Mouse (Mus musculus) myocyte (in vitro differentiated cells): ENCODE measurements around the gene Strip1. TPM values are rescaled to one million over a fixed set of nuclear protein-coding genes. Genes with fewer than 3 reads are reported as not detected.

Experiments
- H3K27me3 ChIP-seq: one replicate; pipeline ENCODE4 v1.6.1; 2011; ENCODE audit not compliant: control insufficient read depth, insufficient read depth, insufficient read length
- H3K36me3 ChIP-seq: one replicate; pipeline ENCODE4 v1.6.1; 2011; ENCODE audit not compliant: control insufficient read depth, insufficient read depth
- H3K4me2 ChIP-seq: one replicate; pipeline ENCODE4 v1.6.1; 2011; ENCODE audit warnings: low read depth, control low read depth
- H3K4me3 ChIP-seq: one replicate; pipeline ENCODE4 v1.5.1; 2011; ENCODE audit warnings: mild to moderate bottlenecking, control low read depth, moderate library complexity
- H3K79me2 ChIP-seq: one replicate; pipeline ENCODE4 v1.6.1; 2011; ENCODE audit not compliant: control insufficient read depth, insufficient read depth
- H3ac ChIP-seq: one replicate; pipeline ENCODE4 v1.6.1; 2011; ENCODE audit not compliant: control insufficient read depth, insufficient read length
- CEBPB ChIP-seq: IDR thresholded peaks from 2 replicates; pipeline ENCODE4 v1.6.1; 2011; ENCODE audit warnings: mild to moderate bottlenecking, moderate library complexity; ENCODE audit not compliant: poor library complexity, insufficient read depth, severe bottlenecking
- E2F4 ChIP-seq: IDR thresholded peaks from one replicate; pipeline ENCODE4 v1.6.1; 2011; ENCODE audit warnings: mild to moderate bottlenecking, control low read depth, moderate library complexity; ENCODE audit not compliant: insufficient read depth
- MAX ChIP-seq: IDR thresholded peaks from one replicate; pipeline ENCODE4 v1.6.1; 2011; ENCODE audit warnings: low read depth, mild to moderate bottlenecking, control low read depth
- MYOD1 ChIP-seq, 3 experiments: IDR thresholded peaks; one replicate each; pipeline ENCODE4 v1.6.1; 2011; ENCODE audit warnings: control low read depth in 2 of 3, low read depth in 2 of 3, mild to moderate bottlenecking in 2 of 3, moderate library complexity in 1 of 3; ENCODE audit not compliant: insufficient read length in 2 of 3, control insufficient read depth in 1 of 3
- MYOG ChIP-seq, 3 experiments: IDR thresholded peaks; one replicate each; pipeline ENCODE4 v1.6.1; 2011; ENCODE audit warnings: control low read depth in 2 of 3, low read depth in 2 of 3, mild to moderate bottlenecking in 2 of 3; ENCODE audit not compliant: insufficient read length in 2 of 3, control insufficient read depth in 1 of 3, insufficient read depth in 1 of 3
- POLR2A ChIP-seq: IDR thresholded peaks from one replicate; pipeline ENCODE4 v1.6.1; 2011; ENCODE audit warnings: low read depth, mild to moderate bottlenecking, control low read depth, moderate library complexity; ENCODE audit not compliant: insufficient read length
- POLR2AphosphoS2 ChIP-seq: IDR thresholded peaks from one replicate; pipeline ENCODE4 v1.6.1; 2011; ENCODE audit warnings: low read depth, control low read depth; ENCODE audit not compliant: insufficient read length
- REST ChIP-seq: IDR thresholded peaks from one replicate; pipeline ENCODE4 v1.6.1; 2011; ENCODE audit warnings: mild to moderate bottlenecking, control low read depth, moderate library complexity; ENCODE audit not compliant: insufficient read depth, insufficient read length
- SRF ChIP-seq: IDR thresholded peaks from one replicate; pipeline ENCODE4 v1.6.1; 2011; ENCODE audit warnings: low read depth; ENCODE audit not compliant: control insufficient read depth, insufficient read length
- TCF12 ChIP-seq: IDR thresholded peaks from one replicate; pipeline ENCODE4 v1.6.1; 2011; ENCODE audit warnings: mild to moderate bottlenecking, control low read depth; ENCODE audit not compliant: poor library complexity, insufficient read depth, severe bottlenecking
- TCF3 ChIP-seq: IDR thresholded peaks from one replicate; pipeline ENCODE4 v1.6.1; 2011; ENCODE audit warnings: low read depth, control low read depth; ENCODE audit not compliant: insufficient read length
- USF1 ChIP-seq: IDR thresholded peaks from one replicate; pipeline ENCODE4 v1.6.1; 2011; ENCODE audit warnings: low read depth, mild to moderate bottlenecking, control low read depth, moderate library complexity
- polyA plus RNA-seq: library from polyadenylated mRNA; unstranded; fragments of >200 nt; fragmentation: generic; extraction: Trizol; gene quantifications from one replicate; pipeline ENCODE4 v1.2.1, GENCODE M21; 2012; ENCODE audit warnings: missing spikeins

Strip1 gene
- polyA plus RNA-seq: 46.6 TPM

DNA sequence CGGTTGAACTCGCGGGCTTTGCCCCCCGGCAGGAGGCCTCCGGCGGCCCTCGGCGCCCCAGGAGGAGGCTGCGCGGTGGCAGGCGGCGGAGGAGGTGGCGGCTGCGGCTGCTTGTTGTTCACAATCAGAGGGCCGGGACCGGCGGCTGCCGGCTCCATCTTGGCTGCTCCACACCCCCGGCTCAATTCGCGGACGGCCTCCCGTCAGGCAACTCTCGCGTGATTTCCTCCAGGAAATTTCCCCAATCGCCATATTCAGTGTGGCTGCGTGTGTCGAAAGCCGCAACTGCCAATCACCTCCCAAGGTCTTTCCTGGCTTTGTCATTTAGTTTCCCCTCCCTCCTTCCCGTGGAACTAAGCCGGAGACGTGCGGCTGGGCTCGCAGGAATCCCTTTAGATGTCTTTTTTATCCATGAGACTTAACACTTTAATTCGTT is at the start of gene Strip1:
TSS of gene Strip1 (minus strand) at position 172 of the 436 bp plus-strand sequence.
- Histone ChIP-seq H3K4me2 (peak within 1 kb of the TSS; percentile 86), H3ac (peak within 1 kb of the TSS; percentile 87), H3K36me3 (peaks cover 21% of the 10 kb centered on the region), H3K4me3 (peak within 1 kb of the TSS; percentile 67), H3K79me2 (peaks cover 29% of the 10 kb centered on the region), H3K27me3 (peaks cover 5% of the 10 kb centered on the region)
- peak in 1 of 3 experiments; percentile 14 for TF ChIP-seq MYOD1 (IDR thresholded peaks at IDR 0.05; ENCODE audit: control insufficient read depth in 1 of 3, insufficient read length in 2 of 3, low read depth in 2 of 3)
- no peak for TF ChIP-seq REST
- TF ChIP-seq TCF12: no peak
- peak; percentile 81 for TF ChIP-seq POLR2AphosphoS2
- peak; percentile 52 for TF ChIP-seq POLR2A

DNA sequence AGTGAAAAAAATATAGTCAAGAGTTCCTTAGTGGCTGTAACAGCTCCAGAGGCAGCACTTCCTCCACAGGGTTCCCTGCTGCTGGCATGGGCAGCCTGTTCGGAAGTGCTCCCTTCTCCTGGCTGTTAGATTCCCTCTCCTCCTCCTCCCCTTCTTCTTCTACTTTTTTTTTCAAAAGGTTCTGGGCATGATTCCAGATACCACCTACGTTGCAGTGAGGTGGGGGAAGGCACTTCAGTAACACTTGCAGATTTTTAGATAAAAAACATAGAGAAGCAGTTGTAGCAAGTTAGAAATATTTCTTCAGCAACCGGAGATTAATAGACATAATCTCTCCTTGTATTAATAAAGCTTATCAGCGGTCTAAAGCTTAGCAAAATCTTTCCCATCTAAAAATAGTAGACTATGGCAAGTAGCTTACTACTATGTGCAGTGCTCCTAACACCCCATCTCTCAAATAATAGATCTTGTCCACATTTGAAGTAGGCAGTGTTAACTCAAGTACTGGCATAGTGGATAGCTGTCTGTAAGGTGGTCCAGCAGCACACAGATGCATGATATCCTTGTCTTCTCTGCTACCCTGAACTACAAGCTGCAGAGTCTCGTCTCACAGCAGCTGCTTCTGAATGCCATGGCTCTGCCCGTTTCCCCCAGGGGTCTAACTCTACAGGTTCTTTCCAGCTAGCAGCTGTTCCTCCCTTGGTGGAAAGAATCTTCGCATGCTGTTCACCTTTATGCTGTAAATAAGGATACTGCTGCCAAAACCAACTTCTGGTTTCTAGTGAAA is 49.5 kb upstream of the Strip1 start:
- Histone ChIP-seq H3K4me2 (peak overlapping the region; percentile 37), H3K27me3 (no peaks in the 10 kb centered on the region), H3K4me3 (no peak overlapping the region), H3K79me2 (peaks cover 90% of the 10 kb centered on the region), H3ac (no peak overlapping the region), H3K36me3 (peaks cover 16% of the 10 kb centered on the region)
- TF ChIP-seq REST: peak; percentile 14
- peak in 2 of 3 experiments; percentile 69 to 85 for TF ChIP-seq MYOD1 (IDR thresholded peaks at IDR 0.05; ENCODE audit: control insufficient read depth in 1 of 3, insufficient read length in 2 of 3, low read depth in 2 of 3)
- no peak for TF ChIP-seq TCF3
- TF ChIP-seq MYOG (IDR thresholded peaks at IDR 0.05; ENCODE audit: control insufficient read depth in 1 of 3, insufficient read depth in 1 of 3, insufficient read length in 2 of 3, low read depth in 2 of 3): peak; percentile 12 to 69 (median 19)
- TF ChIP-seq TCF12: peak; percentile 14

DNA sequence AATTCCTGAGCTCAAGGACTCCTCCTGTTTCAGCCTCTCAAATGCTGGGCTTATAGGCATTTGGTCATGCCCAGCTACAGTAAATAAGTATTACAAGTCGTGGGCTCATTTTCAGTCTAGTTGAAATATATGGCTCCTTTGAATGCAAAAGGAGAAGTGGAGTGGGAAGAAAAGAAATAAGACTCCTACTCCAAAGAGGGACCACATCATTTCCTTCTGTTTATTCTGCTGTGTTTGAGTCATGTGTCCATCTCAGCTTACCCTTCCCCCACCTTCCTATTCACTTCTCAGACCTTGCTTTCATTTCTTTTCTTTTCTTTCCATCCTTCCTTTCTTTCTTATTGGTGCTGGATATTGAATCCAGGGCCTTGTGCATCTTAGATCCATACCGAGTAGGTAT is 40.0 kb upstream of the Strip1 start:
- Histone ChIP-seq H3K36me3 (peaks cover 94% of the 10 kb centered on the region), H3K27me3 (no peaks in the 10 kb centered on the region), H3K4me2 (no peak overlapping the region), H3ac (no peak overlapping the region), H3K79me2 (no peaks in the 10 kb centered on the region), H3K4me3 (no peak overlapping the region)
- TF ChIP-seq TCF3 (no peak), SRF (no peak), MYOD1 (IDR thresholded peaks at IDR 0.05; ENCODE audit: control insufficient read depth in 1 of 3, insufficient read length in 2 of 3, low read depth in 2 of 3) (no peak), USF1 (no peak), TCF12 (no peak), POLR2AphosphoS2 (no peak), POLR2A (no peak), CEBPB (no peak), MYOG (IDR thresholded peaks at IDR 0.05; ENCODE audit: control insufficient read depth in 1 of 3, insufficient read depth in 1 of 3, insufficient read length in 2 of 3, low read depth in 2 of 3) (no peak), REST (no peak), E2F4 (no peak), MAX (no peak)

DNA sequence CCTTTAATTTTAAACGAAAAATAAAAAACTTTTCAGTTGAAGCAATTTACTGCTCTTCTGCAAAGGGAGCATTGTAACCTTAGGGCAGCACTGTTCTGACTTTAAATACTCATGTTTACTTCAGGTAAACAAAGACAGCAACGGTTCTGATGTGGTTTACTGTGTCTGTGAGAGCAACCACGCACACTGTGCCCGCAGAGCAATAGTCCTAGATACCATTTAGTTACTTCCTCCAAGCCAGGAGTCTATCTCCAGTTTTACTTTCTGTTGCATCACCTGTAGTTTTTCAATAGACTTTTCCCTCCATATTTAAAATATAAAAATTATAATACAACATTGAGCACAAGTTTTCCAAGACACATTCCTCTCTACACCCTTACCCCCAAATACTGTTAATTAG is 39.0 kb upstream of the Strip1 start:
- H3K4me2 ChIP-seq: no peak overlapping the region
- no peak overlapping the region for H3ac ChIP-seq
- H3K27me3 ChIP-seq: no peaks in the 10 kb centered on the region
- no peaks in the 10 kb centered on the region for H3K79me2 ChIP-seq
- H3K4me3 ChIP-seq: no peak overlapping the region
- no peak for TF ChIP-seq CEBPB
- TF ChIP-seq E2F4: no peak
- TF ChIP-seq TCF3: no peak
- TF ChIP-seq TCF12: no peak
- TF ChIP-seq POLR2AphosphoS2: no peak
- TF ChIP-seq MYOD1 (IDR thresholded peaks at IDR 0.05; ENCODE audit: control insufficient read depth in 1 of 3, insufficient read length in 2 of 3, low read depth in 2 of 3): no peak
- no peak for TF ChIP-seq MAX
- no peak for TF ChIP-seq REST
- TF ChIP-seq POLR2A: no peak
- TF ChIP-seq USF1: no peak
- H3K36me3 ChIP-seq: peaks cover 94% of the 10 kb centered on the region

DNA sequence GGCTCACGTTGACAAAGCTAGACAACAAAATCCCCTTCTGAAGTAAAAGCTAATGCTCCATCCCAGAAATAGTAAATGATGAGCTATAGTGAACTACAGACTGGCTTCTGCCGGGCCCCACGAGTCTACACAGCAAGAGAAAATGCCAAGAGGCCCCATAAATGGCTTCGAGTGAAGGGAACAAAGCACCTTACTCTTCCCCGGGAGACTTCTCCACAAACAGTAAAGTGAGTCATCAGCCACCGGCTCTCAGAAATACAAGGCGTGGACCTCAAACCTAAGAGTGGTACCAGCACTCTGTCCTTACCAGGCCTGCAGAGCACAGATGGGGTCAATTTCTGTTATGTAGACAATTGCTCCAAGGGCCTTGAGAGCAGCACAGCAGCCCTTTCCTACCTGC is 37.3 kb upstream of the Strip1 start:
- H3K36me3 ChIP-seq: peaks cover 94% of the 10 kb centered on the region
- H3K4me3 ChIP-seq: no peak overlapping the region
- H3K27me3 ChIP-seq: no peaks in the 10 kb centered on the region
- TF ChIP-seq CEBPB: no peak
- TF ChIP-seq SRF: no peak
- no peak for TF ChIP-seq USF1
- no peak for TF ChIP-seq TCF12
- no peak for TF ChIP-seq MAX
- no peak for TF ChIP-seq POLR2A
- TF ChIP-seq TCF3: no peak
- TF ChIP-seq REST: no peak
- no peak for TF ChIP-seq E2F4
- TF ChIP-seq POLR2AphosphoS2: no peak
- no peak for TF ChIP-seq MYOG (IDR thresholded peaks at IDR 0.05; ENCODE audit: control insufficient read depth in 1 of 3, insufficient read depth in 1 of 3, insufficient read length in 2 of 3, low read depth in 2 of 3)
- no peak for TF ChIP-seq MYOD1 (IDR thresholded peaks at IDR 0.05; ENCODE audit: control insufficient read depth in 1 of 3, insufficient read length in 2 of 3, low read depth in 2 of 3)
- no peaks in the 10 kb centered on the region for H3K79me2 ChIP-seq
- no peak overlapping the region for H3ac ChIP-seq
- H3K4me2 ChIP-seq: no peak overlapping the region
